Mouse (Mus musculus) small intestine, adult 10 weeks (tissue): Measurements from ENCODE around the gene Pkd1l1. TPM values are rescaled to one million over a fixed set of nuclear protein-coding genes. Genes with fewer than 3 reads are reported as not detected.

Experiments
- polyA plus RNA-seq: library from polyadenylated mRNA; stranded (reverse); fragments of 350-450 nt; fragmentation: Illumina TruSeq; extraction: RNeasy Lipid Tissue Mini Kit (QIAGEN cat#74804); gene quantifications from one replicate; pipeline ENCODE4 v1.2.3, GENCODE M21; 2014; ENCODE audit warnings: low replicate concordance

Gene Pkd1l1
- polyA plus RNA-seq = not detected

GRCm38 (mm10) chr11:8973166-8973565, at the start of gene Pkd1l1:
Pkd1l1 (minus strand) TSS chr11:8973266.

DNA sequence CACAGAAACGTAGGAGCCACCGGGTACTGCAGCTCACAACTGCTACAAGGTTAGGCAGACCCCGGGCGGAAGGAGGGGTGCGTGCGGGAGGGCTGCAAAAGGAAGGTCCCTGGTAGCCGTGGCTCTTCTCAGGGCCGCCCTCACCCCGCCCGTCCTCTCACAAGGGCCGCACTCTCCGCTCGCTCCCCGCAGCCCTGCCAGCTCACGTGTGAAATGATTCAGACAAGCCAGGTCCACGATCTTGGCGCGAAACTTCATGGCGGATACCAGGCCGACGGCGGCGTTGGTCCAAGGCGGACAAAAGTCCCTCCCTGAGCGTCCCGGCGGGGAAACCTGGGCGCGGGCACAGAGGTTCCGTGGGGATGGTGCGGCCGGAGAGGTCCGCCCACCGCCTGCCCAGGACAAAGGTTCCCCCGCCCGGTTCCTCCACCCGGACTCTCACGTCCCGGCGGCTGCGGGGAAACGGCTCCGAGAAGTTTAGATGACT, 37.8 kb upstream of the Pkd1l1 start, which contains the start of gene Hus1:
TSS of gene Hus1 (minus strand) at position 339 of the 487 bp plus-strand sequence.

Other genes starting within 250 kb of the Pkd1l1 start
- 6.6 TPM for gene Hus1, start 37.9 kb upstream of the Pkd1l1 start, polyA plus RNA-seq
- 1.3 TPM for gene Gm11992, start 75.3 kb upstream of the Pkd1l1 start, polyA plus RNA-seq
- gene Sun3, start 75.7 kb upstream of the Pkd1l1 start, polyA plus RNA-seq = 1.5 TPM
- 98.6 TPM for gene Upp1, start 144.8 kb upstream of the Pkd1l1 start, polyA plus RNA-seq
- 0.11 TPM for gene Abca13, start 218.7 kb upstream of the Pkd1l1 start, polyA plus RNA-seq